Mouse (Mus musculus) MEL (cell line): Measurements from ENCODE around the gene Tapbpl. TPM values are rescaled to one million over a fixed set of nuclear protein-coding genes. Genes with fewer than 3 reads are reported as not detected.

Experiments
- DNase-seq: peaks from one replicate; pipeline ENCODE4 v3.0.0; 2011; ENCODE audit warnings: low read depth, low spot score
- H3K27ac ChIP-seq: 2 replicates; pipeline ENCODE4 v1.5.1; 2012; ENCODE audit warnings: low read depth, mild to moderate bottlenecking, control low read depth, low read length, moderate library complexity; ENCODE audit not compliant: control insufficient read depth
- H3K27me3 ChIP-seq, 2 experiments: fragments of 150-350 bp in 1 of 2; sonication (generic) in 1 of 2; 2 replicates each; pipeline ENCODE4 v1.6.1; 2012; ENCODE audit warnings: low read length in 2 of 2, mild to moderate bottlenecking in 2 of 2, improper control_type of control experiment in 1 of 2, moderate library complexity in 1 of 2; ENCODE audit not compliant: insufficient read depth in 2 of 2, control insufficient read depth in 1 of 2
- H3K36me3 ChIP-seq, 2 experiments: 2 replicates each; pipeline ENCODE4 v1.6.1; 2012 to 2014; ENCODE audit warnings: low read length in 2 of 2, improper control_type of control experiment in 1 of 2, inconsistent platforms in 1 of 2, mild to moderate bottlenecking in 1 of 2; ENCODE audit not compliant: insufficient read depth in 2 of 2, control insufficient read depth in 1 of 2
- H3K4me1 ChIP-seq, 2 experiments: fragments of 150-350 bp in 1 of 2; sonication (generic) in 1 of 2; 2 replicates each; pipeline ENCODE4 v1.6.1; 2012; ENCODE audit warnings: low read length in 2 of 2, improper control_type of control experiment in 1 of 2, mild to moderate bottlenecking in 1 of 2; ENCODE audit not compliant: insufficient read depth in 2 of 2, control insufficient read depth in 1 of 2
- H3K4me3 ChIP-seq, 2 experiments: fragments of 150-350 bp in 1 of 2; sonication (generic) in 1 of 2; 2 replicates each; pipeline ENCODE4 v1.5.1; 2012; ENCODE audit warnings: low read depth in 2 of 2, low read length in 2 of 2, mild to moderate bottlenecking in 2 of 2, moderate library complexity in 2 of 2, control low read depth in 1 of 2, improper control_type of control experiment in 1 of 2; ENCODE audit not compliant: control insufficient read depth in 1 of 2, insufficient read depth in 1 of 2
- H3K79me2 ChIP-seq: 2 replicates; pipeline ENCODE4 v1.6.1; 2012; ENCODE audit warnings: mild to moderate bottlenecking, low read length, moderate library complexity; ENCODE audit not compliant: control insufficient read depth, poor library complexity, insufficient read depth
- H3K9ac ChIP-seq: 2 replicates; pipeline ENCODE4 v1.6.1; 2012; ENCODE audit warnings: low read depth, mild to moderate bottlenecking, control low read depth, low read length, moderate library complexity; ENCODE audit not compliant: control insufficient read depth, poor library complexity, severe bottlenecking
- H3K9me3 ChIP-seq: fragments of 150-350 bp; sonication (generic); replicated peaks from 2 replicates; pipeline ENCODE4 v1.6.1; 2012; ENCODE audit warnings: mild to moderate bottlenecking, low read length, improper control_type of control experiment, moderate library complexity; ENCODE audit not compliant: insufficient read depth
- CTCF ChIP-seq, 3 experiments: IDR thresholded peaks in 2 of 3; conservative IDR thresholded peaks in 1 of 3; 2 replicates each; pipeline ENCODE4 v1.5.1; 2011 to 2012; ENCODE audit warnings: low read length in 3 of 3, low read depth in 2 of 3, mild to moderate bottlenecking in 2 of 3, improper control_type of control experiment in 1 of 3, inconsistent platforms in 1 of 3, mixed read lengths in 1 of 3, moderate library complexity in 1 of 3; ENCODE audit not compliant: control insufficient read depth in 1 of 3, insufficient read depth in 1 of 3, poor library complexity in 1 of 3, severe bottlenecking in 1 of 3
- ELF1 ChIP-seq: IDR thresholded peaks from 2 replicates; pipeline ENCODE4 v1.6.1; 2014; ENCODE audit warnings: low read depth, mild to moderate bottlenecking, inconsistent platforms, low read length, improper control_type of control experiment, moderate library complexity
- ETS1 ChIP-seq: IDR thresholded peaks from 2 replicates; pipeline ENCODE4 v1.6.1; 2012; ENCODE audit warnings: low read depth, mild to moderate bottlenecking, inconsistent platforms, low read length, improper control_type of control experiment, moderate library complexity
- GABPA ChIP-seq: IDR thresholded peaks from 2 replicates; pipeline ENCODE4 v1.6.1; 2012; ENCODE audit warnings: low read depth, mild to moderate bottlenecking, inconsistent platforms, low read length, improper control_type of control experiment, moderate library complexity
- HCFC1 ChIP-seq: IDR thresholded peaks from 2 replicates; pipeline ENCODE4 v1.6.1; 2012; ENCODE audit warnings: low read depth, mild to moderate bottlenecking, inconsistent platforms, low read length, improper control_type of control experiment, moderate library complexity
- JUND ChIP-seq: IDR thresholded peaks from 2 replicates; pipeline ENCODE4 v1.6.1; 2011; ENCODE audit warnings: low read depth, mild to moderate bottlenecking, improper control_type of control experiment, low read length
- KAT2A ChIP-seq: conservative IDR thresholded peaks from 2 replicates; pipeline ENCODE4 v1.6.1; 2012; ENCODE audit warnings: low read depth, low read length, improper control_type of control experiment, inconsistent platforms
- MAFK ChIP-seq: IDR thresholded peaks from 2 replicates; pipeline ENCODE4 v1.6.1; 2011; ENCODE audit warnings: low read depth, mild to moderate bottlenecking, low read length, improper control_type of control experiment, borderline replicate concordance
- POLR2A ChIP-seq, 2 experiments: IDR thresholded peaks; 2 replicates each; pipeline ENCODE4 v1.6.1; 2011 to 2012; ENCODE audit warnings: low read length in 2 of 2, mild to moderate bottlenecking in 2 of 2, control low read depth in 1 of 2, improper control_type of control experiment in 1 of 2, low read depth in 1 of 2, moderate library complexity in 1 of 2; ENCODE audit not compliant: control insufficient read depth in 1 of 2, insufficient read depth in 1 of 2, poor library complexity in 1 of 2
- POLR2AphosphoS5 ChIP-seq: IDR thresholded peaks from 2 replicates; pipeline ENCODE4 v1.6.1; 2012; ENCODE audit warnings: low read depth, borderline replicate concordance, mild to moderate bottlenecking, inconsistent platforms, low read length, moderate library complexity, mixed read lengths
- RAD21 ChIP-seq: IDR thresholded peaks from 2 replicates; pipeline ENCODE4 v1.6.1; 2011; ENCODE audit warnings: mild to moderate bottlenecking, low read depth, low read length, improper control_type of control experiment
- RCOR1 ChIP-seq: IDR thresholded peaks from 2 replicates; pipeline ENCODE4 v1.6.1; 2012; ENCODE audit warnings: low read depth, mild to moderate bottlenecking, inconsistent platforms, low read length, improper control_type of control experiment
- SIN3A ChIP-seq: IDR thresholded peaks from 2 replicates; pipeline ENCODE4 v1.6.1; 2012; ENCODE audit warnings: low read length, improper control_type of control experiment, inconsistent platforms
- TBP ChIP-seq: IDR thresholded peaks from 2 replicates; pipeline ENCODE4 v1.8.0; 2011; ENCODE audit warnings: low read depth, low read length, improper control_type of control experiment
- USF1 ChIP-seq: IDR thresholded peaks from 2 replicates; pipeline ENCODE4 v1.6.1; 2014; ENCODE audit warnings: low read depth, mild to moderate bottlenecking, inconsistent platforms, low read length, improper control_type of control experiment, moderate library complexity
- ZC3H11A ChIP-seq: IDR thresholded peaks from 2 replicates; pipeline ENCODE4 v1.6.1; 2012; ENCODE audit warnings: low read depth, mild to moderate bottlenecking, inconsistent platforms, low read length, improper control_type of control experiment
- ZMIZ1 ChIP-seq: IDR thresholded peaks from 2 replicates; pipeline ENCODE4 v1.6.1; 2012; ENCODE audit warnings: low read depth, mild to moderate bottlenecking, inconsistent platforms, low read length, improper control_type of control experiment, moderate library complexity
- ZNF384 ChIP-seq: IDR thresholded peaks from 2 replicates; pipeline ENCODE4 v1.6.1; 2012; ENCODE audit warnings: low read depth, mild to moderate bottlenecking, inconsistent platforms, low read length, improper control_type of control experiment
- polyA plus RNA-seq, 2 experiments: library from polyadenylated mRNA; stranded (reverse) in 1 of 2; unstranded in 1 of 2; fragments of >175 nt in 1 of 2; fragments of >200 nt in 1 of 2; gene quantifications; 2 replicates each; pipeline versions ENCODE4 v1.2.1 to v1.2.4; 2012; ENCODE audit warnings: low replicate concordance in 2 of 2, low read depth in 1 of 2; ENCODE audit not compliant: insufficient read length in 2 of 2, insufficient read depth in 1 of 2, missing spikeins in 1 of 2
- total RNA-seq: library from RNA; depleted of rRNA; stranded (reverse); fragments of 300-350 nt; gene quantifications from 2 replicates; pipeline ENCODE4 v1.2.3, GENCODE M21; 2012

Tapbpl gene
- total and polyA plus RNA-seq, 3 experiments = 2.5 to 5.2 TPM; not detected in 1

DNA sequence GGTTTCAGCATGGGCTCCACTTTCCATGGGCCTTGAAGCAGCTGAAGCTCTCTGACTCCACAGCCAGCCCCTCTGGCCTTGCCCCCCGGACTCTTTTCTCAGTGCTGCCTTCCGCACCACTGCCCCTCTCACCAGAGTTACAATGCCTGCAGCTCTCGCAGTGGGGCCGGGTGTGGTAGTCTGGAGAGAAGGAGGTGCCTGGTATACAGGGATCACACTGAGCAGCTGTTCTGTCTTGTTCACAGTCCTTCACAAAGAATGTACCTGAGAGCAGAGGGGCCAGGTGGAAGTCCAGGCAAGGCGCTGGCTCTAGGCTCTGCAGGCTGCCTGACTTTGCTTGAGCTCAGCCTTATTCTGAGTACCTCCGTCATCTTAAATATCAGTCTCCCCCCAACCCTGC lies 4.7 kb upstream of the Tapbpl start:
- TF ChIP-seq HCFC1 (no peak), ETS1 (no peak), KAT2A (no peak), MAFK (no peak), POLR2A (IDR thresholded peaks at IDR 0.05; ENCODE audit: control insufficient read depth in 1 of 2, insufficient read depth in 1 of 2, low read depth in 1 of 2, low read length in 2 of 2, poor library complexity in 1 of 2) (no peak), ZNF384 (no peak), USF1 (no peak), GABPA (no peak), ZMIZ1 (no peak)

GRCm38 (mm10) chr6:125234520-125234828 lies 2.8 kb upstream of the Tapbpl start:
- H3K79me2 ChIP-seq = peaks cover 4% of the 10 kb centered on the region; the same call in 1 of the 2 replicates
- H3K4me3 ChIP-seq = no peak overlapping the region
- H3K27ac ChIP-seq = no peak overlapping the region
- peaks cover 3 to 13% of the 10 kb centered on the region in 2 experiments; a peak in 3 of 4 replicates for H3K4me1 ChIP-seq
- peaks cover 0 to 9% of the 10 kb centered on the region in 2 experiments; a peak in 2 of 4 replicates for H3K36me3 ChIP-seq
- DNase-seq = no peak
- H3K9ac ChIP-seq = no peak overlapping the region
- H3K9me3 ChIP-seq = no peaks in the 10 kb centered on the region
- TF ChIP-seq TBP = no peak
- TF ChIP-seq MAFK = no peak
- TF ChIP-seq SIN3A = no peak
- no peak for TF ChIP-seq ELF1
- TF ChIP-seq POLR2AphosphoS5 = no peak
- TF ChIP-seq CTCF (IDR thresholded peaks at IDR 0.05 in 2 of 3, conservative IDR thresholded peaks at IDR 0.05 in 1 of 3; ENCODE audit: control insufficient read depth in 1 of 3, insufficient read depth in 1 of 3, low read depth in 2 of 3, low read length in 3 of 3, poor library complexity in 1 of 3, severe bottlenecking in 1 of 3) = no peak
- H3K27me3 ChIP-seq = no peaks in the 10 kb centered on the region

More for the DNA sequence above, 4.7 kb upstream of the Tapbpl start:
- no peak overlapping the region for H3K27ac ChIP-seq
- no peak overlapping the region for H3K4me3 ChIP-seq
- H3K27me3 ChIP-seq = no peaks in the 10 kb centered on the region
- DNase-seq = no peak
- peaks cover 0 to 9% of the 10 kb centered on the region in 2 experiments; a peak in 2 of 4 replicates for H3K36me3 ChIP-seq
- H3K79me2 ChIP-seq = peaks cover 3% of the 10 kb centered on the region; the same call in 1 of the 2 replicates
- no peaks in the 10 kb centered on the region for H3K9me3 ChIP-seq
- no peak overlapping the region for H3K9ac ChIP-seq
- H3K4me1 ChIP-seq = peaks cover 3 to 13% of the 10 kb centered on the region in 2 experiments; a peak in 3 of 4 replicates

- H3K4me3 ChIP-seq = no peak overlapping the region
- no peaks in the 10 kb centered on the region for H3K27me3 ChIP-seq
- TF ChIP-seq ZC3H11A = no peak
- no peak for TF ChIP-seq MAFK
- no peak for TF ChIP-seq RCOR1
- no peak for TF ChIP-seq POLR2A (IDR thresholded peaks at IDR 0.05; ENCODE audit: control insufficient read depth in 1 of 2, insufficient read depth in 1 of 2, low read depth in 1 of 2, low read length in 2 of 2, poor library complexity in 1 of 2)
- no peak for TF ChIP-seq JUND
- no peak for TF ChIP-seq RAD21
- no peak overlapping the region for H3K9ac ChIP-seq
- no peak overlapping the region for H3K27ac ChIP-seq
- H3K9me3 ChIP-seq = no peaks in the 10 kb centered on the region
- peaks cover 3 to 13% of the 10 kb centered on the region in 2 experiments; a peak in 3 of 4 replicates for H3K4me1 ChIP-seq
- DNase-seq = no peak
- peaks cover 4% of the 10 kb centered on the region; the same call in 1 of the 2 replicates for H3K79me2 ChIP-seq
- peaks cover 0 to 9% of the 10 kb centered on the region in 2 experiments; a peak in 2 of 4 replicates for H3K36me3 ChIP-seq
Observed at GRCm38 (mm10) chr6:125233816-125234519, 2.3 kb upstream of the Tapbpl start.
